Mouse (Mus musculus) midbrain, embryonic 14.5 days (tissue): ENCODE results near the gene Gm6904. TPM values are rescaled to one million over a fixed set of nuclear protein-coding genes. Genes with fewer than 3 reads are reported as not detected.
"Not testable (repeated sequence)": the region's sequence is repeated elsewhere in the genome, so short reads cannot be mapped to it uniquely, and the experiment has no call there.

ENCODE experiments used
- ATAC-seq: fragments of 200-750 bp; cut with Nextera tagmentation; 2 replicates; pipeline ENCODE4 v1.8.0; 2017; ENCODE audit warnings: moderate number of reproducible peaks, moderate library complexity; ENCODE audit not compliant: low FRiP score, low TSS enrichment
- DNase-seq: peaks from one replicate; pipeline ENCODE4 v3.0.0-alpha.2; 2015
- H3K27ac ChIP-seq: fragments of 300-500 bp; sonication (generic); replicated peaks from 2 replicates; pipeline ENCODE4 v1.5.1; 2014; ENCODE audit warnings: mild to moderate bottlenecking, low read depth, low read length, moderate library complexity
- H3K27me3 ChIP-seq: fragments of 300-500 bp; sonication (generic); 2 replicates; pipeline ENCODE4 v1.6.1; 2014; ENCODE audit warnings: low read length, control low read depth, mixed read lengths; ENCODE audit not compliant: control insufficient read depth, insufficient read depth
- H3K36me3 ChIP-seq: fragments of 300-500 bp; sonication (generic); 2 replicates; pipeline ENCODE4 v1.6.1; 2014; ENCODE audit warnings: low read length, control low read depth; ENCODE audit not compliant: control insufficient read depth, insufficient read depth
- H3K4me1 ChIP-seq: fragments of 300-500 bp; sonication (generic); 2 replicates; pipeline ENCODE4 v1.6.1; 2014; ENCODE audit warnings: mild to moderate bottlenecking, antibody characterized with exemption, low read length, control low read depth; ENCODE audit not compliant: control insufficient read depth, insufficient read depth
- H3K4me2 ChIP-seq: fragments of 300-500 bp; sonication (generic); 2 replicates; pipeline ENCODE4 v1.6.1; 2014; ENCODE audit warnings: mild to moderate bottlenecking, low read length, moderate library complexity
- H3K4me3 ChIP-seq: fragments of 300-500 bp; sonication (generic); replicated peaks from 2 replicates; pipeline ENCODE4 v1.5.1; 2014; ENCODE audit warnings: low read depth, low read length
- H3K9ac ChIP-seq: fragments of 300-500 bp; sonication (generic); replicated peaks from 2 replicates; pipeline ENCODE4 v1.6.1; 2014; ENCODE audit warnings: mild to moderate bottlenecking, low read length, moderate library complexity
- H3K9me3 ChIP-seq: fragments of 300-500 bp; sonication (generic); 2 replicates; pipeline ENCODE4 v1.6.1; 2016; ENCODE audit warnings: low read length, control low read depth, mixed read lengths; ENCODE audit not compliant: control insufficient read depth
- WGBS: fragments of 180-500 bp; shearing (Covaris S2); extraction: QIAGEN DNeasy Blood & Tissue Kit; methylation state at CpG from one replicate; pipeline ENCODE4 v1.1.7; 2014; 5-methylcytosine and 5-hydroxymethylcytosine counted together
- polyA plus RNA-seq: library from polyadenylated mRNA; unstranded; fragments of >200 nt; fragmentation: Nextera tagmentation; extraction: Ambion mirVana; gene quantifications from 2 replicates; pipeline ENCODE4 v1.2.1, GENCODE M21; 2014

Gm6904 gene
- not detected in 2 replicates for polyA plus RNA-seq

- Histone ChIP-seq H3K27me3 (no peaks in the 10 kb centered on the region), H3K4me2 (no peak within 1 kb of the TSS), H3K4me1 (no peaks in the 10 kb centered on the region), H3K9me3 (no peaks in the 10 kb centered on the region), H3K36me3 (no peaks in the 10 kb centered on the region), H3K4me3 (no peak within 1 kb of the TSS), H3K27ac (no peak within 1 kb of the TSS), H3K9ac (no peak within 1 kb of the TSS)
- no peak for DNase-seq
- WGBS, result 83% methylated on average over 3 of the region's 3 CpGs
- ATAC-seq, result no peak
Measured at GRCm38 (mm10) chr14:59260056-59260455, at the start of gene Gm6904. Gm6904 (minus strand) TSS chr14:59260216.

- H3K4me2 ChIP-seq, DNase-seq, H3K4me1 ChIP-seq, H3K36me3 ChIP-seq, H3K9me3 ChIP-seq, H3K27me3 ChIP-seq, H3K9ac ChIP-seq, H3K4me3 ChIP-seq, H3K27ac ChIP-seq, ATAC-seq: not testable (repeated sequence)
- WGBS, result 60% methylated on average over 1 of the region's 1 CpGs
Measured at GRCm38 (mm10) chr14:59297391-59297790, 37.4 kb upstream of the Gm6904 start, which contains the start of gene Phf11a. Phf11a (minus strand) TSS chr14:59297522.

DNA sequence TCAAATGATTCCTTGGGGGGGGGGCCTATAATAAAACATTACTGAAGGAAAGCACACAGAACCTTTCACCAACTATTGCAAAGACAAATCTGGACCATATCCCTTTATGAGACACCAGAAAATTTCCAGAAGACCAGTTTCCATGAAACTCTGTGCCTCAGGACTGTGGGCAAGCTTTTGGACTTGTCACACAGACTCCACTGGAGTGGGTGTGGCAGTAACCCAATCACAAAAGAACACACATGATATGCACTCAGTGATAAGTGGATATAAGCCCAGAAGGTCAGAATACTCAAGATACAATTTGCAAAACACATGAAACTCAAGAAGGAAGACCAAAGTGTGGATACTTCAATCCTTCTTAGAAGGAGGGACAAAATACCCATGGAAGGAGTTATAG lies 31.8 kb upstream of the Gm6904 start:
- H3K36me3 ChIP-seq, H3K9me3 ChIP-seq, H3K4me2 ChIP-seq, H3K9ac ChIP-seq, H3K27me3 ChIP-seq, DNase-seq, H3K27ac ChIP-seq, H3K4me1 ChIP-seq, ATAC-seq, H3K4me3 ChIP-seq: not testable (repeated sequence)

DNA sequence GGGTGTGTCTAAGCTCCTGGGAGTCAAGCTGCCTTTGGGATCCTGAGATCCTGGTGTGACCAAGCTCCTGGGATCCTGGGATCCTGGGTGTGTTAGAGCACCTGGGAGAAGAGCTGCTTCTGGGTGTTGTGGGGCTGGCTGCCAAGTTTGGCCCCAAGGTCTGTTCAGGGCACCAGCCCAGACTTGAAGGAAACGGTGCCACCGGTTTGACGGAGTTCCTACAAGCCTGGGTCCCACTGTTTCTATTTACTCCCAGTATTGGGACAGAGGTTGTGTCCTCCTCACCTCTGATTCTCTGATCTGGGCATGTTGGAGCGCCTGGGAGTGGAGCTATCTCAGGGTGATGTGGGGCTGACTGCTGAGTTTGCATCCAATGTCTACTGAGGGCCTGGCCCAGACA lies 14.9 kb upstream of the Gm6904 start:
- not testable (repeated sequence) for ATAC-seq, H3K9ac ChIP-seq, H3K4me2 ChIP-seq, H3K4me3 ChIP-seq, H3K27ac ChIP-seq, H3K27me3 ChIP-seq, H3K36me3 ChIP-seq, DNase-seq, H3K4me1 ChIP-seq, H3K9me3 ChIP-seq
- WGBS, result 93% methylated on average over 4 of the region's 4 CpGs

DNA sequence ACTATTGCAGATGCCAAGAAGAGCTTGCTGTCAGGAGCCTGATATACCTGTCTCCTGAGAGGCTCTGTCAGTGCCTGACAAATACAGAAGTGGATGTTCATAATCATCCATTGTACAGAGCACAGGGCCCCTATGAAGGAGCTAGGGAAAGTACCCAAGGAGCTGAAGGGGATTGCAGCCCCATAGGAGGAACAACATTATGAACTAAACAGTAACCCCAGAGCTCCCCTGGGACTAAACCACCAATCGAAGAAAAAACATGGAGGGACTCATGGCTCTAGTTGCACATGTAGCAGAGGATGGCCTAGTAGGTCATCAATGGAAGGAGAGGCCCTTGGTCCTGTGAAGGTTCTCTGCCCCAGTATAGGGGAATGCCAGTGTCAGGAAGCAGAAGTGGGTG lies 4.2 kb downstream of the Gm6904 start:
- 97% methylated on average over 1 of the region's 1 CpGs for WGBS
- not testable (repeated sequence) for H3K4me3 ChIP-seq, H3K4me1 ChIP-seq

GRCm38 (mm10) chr14:59250350-59250749 lies 9.7 kb downstream of the Gm6904 start:
- DNase-seq, result peak; percentile 57
- not testable (repeated sequence) for H3K9ac ChIP-seq, H3K27ac ChIP-seq, H3K4me1 ChIP-seq, H3K9me3 ChIP-seq, H3K4me2 ChIP-seq, H3K4me3 ChIP-seq, H3K27me3 ChIP-seq, H3K36me3 ChIP-seq, ATAC-seq
- WGBS, result 75% methylated on average over 5 of the region's 5 CpGs

More for the DNA sequence above, 4.2 kb downstream of the Gm6904 start:
- DNase-seq, H3K36me3 ChIP-seq, H3K27me3 ChIP-seq, H3K9me3 ChIP-seq, ATAC-seq, H3K9ac ChIP-seq, H3K27ac ChIP-seq, H3K4me2 ChIP-seq: not testable (repeated sequence)

GRCm38 (mm10) chr14:59233635-59234034 lies 26.4 kb downstream of the Gm6904 start:
- H3K4me3 ChIP-seq, result no peak overlapping the region
- no peak overlapping the region for H3K4me2 ChIP-seq
- DNase-seq (no peak), ATAC-seq (no peak)
- WGBS, result 95% methylated on average over 9 of the region's 9 CpGs
- no peak overlapping the region for H3K9ac ChIP-seq
- H3K36me3 ChIP-seq, result peaks cover 90% of the 10 kb centered on the region
- no peak overlapping the region for H3K27ac ChIP-seq
- no peaks in the 10 kb centered on the region for H3K4me1 ChIP-seq
- H3K27me3 ChIP-seq, result no peaks in the 10 kb centered on the region
- peaks cover 3% of the 10 kb centered on the region; the same call in 1 of the 2 replicates for H3K9me3 ChIP-seq

DNA sequence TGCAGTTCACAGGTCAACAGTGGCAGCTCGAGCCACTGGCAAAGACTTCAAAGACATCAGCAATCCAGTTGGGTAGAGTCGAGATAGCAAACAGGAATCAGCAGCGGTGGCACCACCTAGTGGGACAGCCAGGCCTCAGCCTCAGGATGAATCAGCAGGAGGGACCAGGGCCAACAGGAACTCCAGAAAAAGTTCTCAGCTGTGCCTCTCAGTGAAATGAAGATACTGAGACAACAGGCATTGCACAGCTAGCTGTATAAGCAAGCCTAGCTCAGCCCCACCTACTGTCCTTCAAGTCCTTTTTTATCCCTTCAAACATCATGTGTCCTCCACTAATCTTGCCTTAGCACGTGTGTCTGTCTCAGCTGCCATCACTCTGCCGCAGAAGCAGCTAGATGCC lies 28.0 kb downstream of the Gm6904 start:
- 76% methylated on average over 5 of the region's 5 CpGs for WGBS
- Histone ChIP-seq H3K27ac (no peak overlapping the region), H3K4me3 (no peak overlapping the region), H3K4me1 (no peaks in the 10 kb centered on the region), H3K4me2 (no peak overlapping the region), H3K9me3 (no peaks in the 10 kb centered on the region), H3K27me3 (no peaks in the 10 kb centered on the region), H3K36me3 (peaks cover 92% of the 10 kb centered on the region), H3K9ac (no peak overlapping the region)
- ATAC-seq, result no peak
- DNase-seq, result peak; percentile 9

DNA sequence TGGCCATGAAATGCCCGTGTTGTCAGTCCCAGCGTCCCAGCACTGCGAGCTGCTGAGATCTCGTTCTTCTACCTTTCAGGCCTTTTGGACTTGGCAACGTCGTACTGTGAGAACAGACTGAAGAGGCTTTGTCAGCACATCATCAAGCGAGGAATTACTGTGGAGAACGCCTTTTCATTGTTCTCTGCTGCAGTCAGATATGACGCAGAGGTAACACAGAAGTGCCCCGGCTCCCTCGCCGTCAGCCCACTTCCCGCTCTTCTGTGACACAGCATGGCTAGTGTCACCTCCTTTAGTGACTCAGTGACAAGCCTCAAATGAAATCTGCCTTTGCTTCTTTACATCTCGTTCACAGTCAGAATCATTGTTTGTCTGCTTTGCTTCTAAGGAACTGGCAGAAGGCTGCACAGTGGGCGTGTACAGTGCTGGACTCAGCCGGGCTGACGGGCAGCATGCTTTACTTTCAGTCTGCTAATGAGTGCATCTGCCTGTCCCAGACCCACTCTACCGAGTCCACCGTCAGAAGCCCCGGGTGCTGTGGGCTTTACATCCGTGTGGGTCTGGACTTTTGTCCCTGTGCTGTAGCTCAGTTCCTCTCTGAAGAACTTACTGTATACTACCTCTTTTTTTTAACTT lies 29.6 kb downstream of the Gm6904 start:
- H3K9me3 ChIP-seq, result no peaks in the 10 kb centered on the region

More for the DNA sequence above, 29.6 kb downstream of the Gm6904 start:
- Histone ChIP-seq H3K27me3 (no peaks in the 10 kb centered on the region), H3K27ac (no peak overlapping the region), H3K4me2 (no peak overlapping the region), H3K9ac (no peak overlapping the region), H3K4me1 (no peaks in the 10 kb centered on the region), H3K4me3 (no peak overlapping the region), H3K36me3 (peaks cover 97% of the 10 kb centered on the region)
- 85% methylated on average over 21 of the region's 21 CpGs for WGBS
- ATAC-seq (no peak), DNase-seq (no peak)
